Mouse (Mus musculus): Measurements from ENCODE around the gene Vmn1r56.
"Not testable (repeated sequence)": the region's sequence is repeated elsewhere in the genome, so short reads cannot be mapped to it uniquely, and the experiment has no call there.

Vmn1r56 gene

GRCm38 (mm10) chr7:5196647-5197046 is at the start of gene Vmn1r56:
Vmn1r56 (minus strand) TSS chr7:5196747.
- not testable (repeated sequence) for DNase-seq (ENCODE audit: low spot score)

- DNase-seq (ENCODE audit: low spot score), result not testable (repeated sequence)
Observed at GRCm38 (mm10) chr7:5218193-5218592, 21.6 kb upstream of the Vmn1r56 start, which contains the start of gene Vmn1r57. Vmn1r57 (plus strand) TSS chr7:5218493.

GRCm38 (mm10) chr7:5149570-5149969 is 47.0 kb downstream of the Vmn1r56 start, which contains the start of gene Vmn1r55:
Vmn1r55 (minus strand) TSS chr7:5149670.
- DNase-seq (ENCODE audit: low spot score), result not testable (repeated sequence)
